Mouse (Mus musculus): ENCODE results near the gene Selenoo. TPM values are rescaled to one million over a fixed set of nuclear protein-coding genes. Genes with fewer than 3 reads are reported as not detected.

Gene Selenoo
- polyA plus RNA-seq, 2 experiments, result 7.4 to 8.9 TPM

DNA sequence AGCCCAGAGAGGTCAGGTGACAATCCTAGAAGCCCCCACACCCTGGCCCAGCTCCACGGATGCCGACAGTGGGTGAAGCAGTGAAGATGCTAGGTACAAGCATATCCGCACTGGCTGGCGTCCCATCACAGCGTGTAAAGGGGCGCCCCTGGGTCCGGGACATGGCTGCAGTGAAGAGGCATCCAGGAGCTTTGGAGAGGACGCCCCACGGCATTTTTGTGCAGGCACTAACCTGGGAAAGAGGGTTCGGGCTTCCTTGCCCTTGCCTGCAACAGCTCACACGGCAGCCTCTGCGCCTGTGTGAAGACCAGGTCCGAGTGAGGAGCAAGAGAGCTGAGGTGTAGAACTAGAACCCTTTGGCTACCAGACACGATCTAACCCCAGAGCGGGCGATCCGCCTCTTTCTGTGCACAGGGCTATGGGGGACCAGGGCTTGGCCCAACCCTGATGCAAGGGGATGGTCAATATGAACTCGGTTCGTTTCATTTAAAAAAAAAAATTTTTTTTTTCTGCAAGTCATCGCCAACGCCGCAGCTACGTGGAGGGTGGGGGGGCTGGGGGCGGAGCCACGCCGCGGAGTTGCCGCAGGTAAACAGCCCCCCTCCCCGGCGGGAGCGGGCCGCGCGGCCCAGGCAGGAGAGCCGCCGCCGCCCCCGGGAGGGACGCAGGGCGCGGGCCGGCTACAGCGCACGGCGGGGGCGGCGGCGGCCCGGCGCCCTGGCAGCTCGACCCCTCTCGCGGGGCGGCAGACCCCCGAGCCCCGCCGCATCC, 29.5 kb upstream of the Selenoo start, which contains the start of gene Panx2:
TSS of gene Panx2 (plus strand) at position 574 of the 771 bp plus-strand sequence.
- ATAC-seq (ENCODE audit: insufficient read depth), result no peak
- Histone ChIP-seq H3K9me3 (ENCODE audit: control insufficient read depth, low read length) (no peaks in the 10 kb centered on the region), H3K4me3 (ENCODE audit: insufficient read depth in 1 of 2, low read depth in 2 of 2, low read length in 2 of 2) (peak within 1 kb of the TSS; percentile 3 to 33; a peak in 3 of 4 replicates), H3K27ac (no peak within 1 kb of the TSS), H3K9ac (replicated peaks) (no peak within 1 kb of the TSS), H3K4me2 (ENCODE audit: low read depth) (peak within 1 kb of the TSS; percentile 21), H3K36me3 (replicated peaks; ENCODE audit: control insufficient read depth, insufficient read depth, low read depth) (no peaks in the 10 kb centered on the region), H3K4me1 (replicated peaks; ENCODE audit: control insufficient read depth in 2 of 2, insufficient read depth in 2 of 2, low read length in 1 of 2) (no peaks in the 10 kb centered on the region), H3K27me3 (ENCODE audit: control insufficient read depth, insufficient read depth, low read length) (peaks cover 39% of the 10 kb centered on the region)
- no peak for DNase-seq (ENCODE audit: low read depth in 3 of 3, low spot score in 3 of 3)
- WGBS (ENCODE audit: insufficient replicate concordance), result 2% methylated on average over 54 of the region's 57 CpGs
- TF ChIP-seq EP300 (IDR thresholded peaks at IDR 0.05; ENCODE audit: low read depth) (no peak), CTCF (IDR thresholded peaks at IDR 0.05; ENCODE audit: low read depth) (no peak)

GRCm38 (mm10) chr15:89060032-89060681, 28.7 kb upstream of the Selenoo start:
- TF ChIP-seq EP300 (IDR thresholded peaks at IDR 0.05; ENCODE audit: low read depth), result no peak
- no peak for TF ChIP-seq CTCF (IDR thresholded peaks at IDR 0.05; ENCODE audit: low read depth)
- peaks cover 39% of the 10 kb centered on the region for H3K27me3 ChIP-seq (ENCODE audit: control insufficient read depth, insufficient read depth, low read length)
- WGBS (ENCODE audit: insufficient replicate concordance), result 3% methylated on average over 42 of the region's 48 CpGs
- H3K4me1 ChIP-seq (replicated peaks; ENCODE audit: control insufficient read depth in 2 of 2, insufficient read depth in 2 of 2, low read length in 1 of 2), result no peaks in the 10 kb centered on the region
- H3K27ac ChIP-seq, result no peak overlapping the region
- no peak for DNase-seq (ENCODE audit: low read depth in 3 of 3, low spot score in 3 of 3)
- no peak for ATAC-seq (ENCODE audit: insufficient read depth)
- H3K9me3 ChIP-seq (ENCODE audit: control insufficient read depth, low read length), result no peaks in the 10 kb centered on the region
- peak overlapping the region; percentile 21 for H3K4me2 ChIP-seq (ENCODE audit: low read depth)
- H3K9ac ChIP-seq (replicated peaks), result no peak overlapping the region
- no peaks in the 10 kb centered on the region for H3K36me3 ChIP-seq (replicated peaks; ENCODE audit: control insufficient read depth, insufficient read depth, low read depth)
- peak overlapping the region; percentile 3 to 33; a peak in 3 of 4 replicates for H3K4me3 ChIP-seq (ENCODE audit: insufficient read depth in 1 of 2, low read depth in 2 of 2, low read length in 2 of 2)

GRCm38 (mm10) chr15:89060811-89061460, 27.9 kb upstream of the Selenoo start:
- ATAC-seq (ENCODE audit: insufficient read depth), result no peak
- no peak for TF ChIP-seq EP300 (IDR thresholded peaks at IDR 0.05; ENCODE audit: low read depth)
- no peak for TF ChIP-seq CTCF (IDR thresholded peaks at IDR 0.05; ENCODE audit: low read depth)
- no peaks in the 10 kb centered on the region for H3K9me3 ChIP-seq (ENCODE audit: control insufficient read depth, low read length)
- WGBS (ENCODE audit: insufficient replicate concordance), result 67% methylated on average over 12 of the region's 12 CpGs
- DNase-seq (ENCODE audit: low read depth in 3 of 3, low spot score in 3 of 3), result no peak
- peaks cover 39% of the 10 kb centered on the region for H3K27me3 ChIP-seq (ENCODE audit: control insufficient read depth, insufficient read depth, low read length)
- no peaks in the 10 kb centered on the region for H3K4me1 ChIP-seq (replicated peaks; ENCODE audit: control insufficient read depth in 2 of 2, insufficient read depth in 2 of 2, low read length in 1 of 2)
- H3K4me2 ChIP-seq (ENCODE audit: low read depth), result no peak overlapping the region
- H3K36me3 ChIP-seq (replicated peaks; ENCODE audit: control insufficient read depth, insufficient read depth, low read depth), result no peaks in the 10 kb centered on the region
- H3K9ac ChIP-seq (replicated peaks), result no peak overlapping the region
- no peak overlapping the region for H3K4me3 ChIP-seq (ENCODE audit: insufficient read depth in 1 of 2, low read depth in 2 of 2, low read length in 2 of 2)
- no peak overlapping the region for H3K27ac ChIP-seq

- Histone ChIP-seq H3K9me3 (ENCODE audit: control insufficient read depth, low read length) (no peaks in the 10 kb centered on the region), H3K36me3 (replicated peaks; ENCODE audit: control insufficient read depth, insufficient read depth, low read depth) (no peaks in the 10 kb centered on the region), H3K4me2 (ENCODE audit: low read depth) (no peak overlapping the region), H3K27ac (no peak overlapping the region), H3K4me1 (replicated peaks; ENCODE audit: control insufficient read depth in 2 of 2, insufficient read depth in 2 of 2, low read length in 1 of 2) (no peaks in the 10 kb centered on the region), H3K9ac (replicated peaks) (no peak overlapping the region), H3K4me3 (ENCODE audit: insufficient read depth in 1 of 2, low read depth in 2 of 2, low read length in 2 of 2) (no peak overlapping the region), H3K27me3 (ENCODE audit: control insufficient read depth, insufficient read depth, low read length) (peaks cover 41% of the 10 kb centered on the region)
- WGBS (ENCODE audit: insufficient replicate concordance), result 62% methylated on average over 6 of the region's 6 CpGs
- ATAC-seq (ENCODE audit: insufficient read depth), result no peak
- DNase-seq (ENCODE audit: low read depth in 3 of 3, low spot score in 3 of 3), result no peak
- TF ChIP-seq CTCF (IDR thresholded peaks at IDR 0.05; ENCODE audit: low read depth), result no peak
- TF ChIP-seq EP300 (IDR thresholded peaks at IDR 0.05; ENCODE audit: low read depth), result no peak
Observed at GRCm38 (mm10) chr15:89061761-89062517, 26.9 kb upstream of the Selenoo start.
